Mouse (Mus musculus) layer of hippocampus, adult 2 months (tissue): ENCODE results near the gene Usp10. TPM values are rescaled to one million over a fixed set of nuclear protein-coding genes. Genes with fewer than 3 reads are reported as not detected.
A peak's percentile ranks its signal among the peaks of the same experiment; 100 is the strongest.

Experiments used
- DNase-seq, 2 experiments: peaks; one replicate each; pipeline ENCODE4 v3.0.0; 2022; ENCODE audit warnings: low spot score in 2 of 2
- H3K27ac ChIP-seq: fragments of 200-600 bp; 2 replicates; pipeline ENCODE4 v1.8.1; 2022
- H3K4me3 ChIP-seq: fragments of 200-600 bp; 2 replicates; pipeline ENCODE4 v1.8.1; 2022; ENCODE audit warnings: mild to moderate bottlenecking
- CTCF ChIP-seq: fragments of 200-600 bp; conservative IDR thresholded peaks from 2 replicates; pipeline ENCODE4 v1.8.1; 2022; ENCODE audit warnings: antibody characterized with exemption, mild to moderate bottlenecking, moderate library complexity
- long read RNA-seq, 2 experiments: library from polyadenylated mRNA; stranded (forward); transcript quantifications; one replicate each; pipeline ENCODE4 v2.0.0; 2021; ENCODE audit warnings: borderline mapping rate in 2 of 2
- total RNA-seq, 2 experiments: library from RNA; stranded (reverse); gene quantifications; 2 replicates each; pipeline ENCODE4 v1.2.3; 2021

The Usp10 gene
- total RNA-seq, result 10 to 100 TPM; 93.6 to 98.1 TPM
- long read RNA-seq, experiment 1, transcript Usp10-210 (14 exons, 3,726 nt), result major isoform, 17 of 45 reads
- long read RNA-seq, experiment 1, transcript Usp10-202 (14 exons, 3,274 nt), result minor isoform, 15 of 45 reads
- long read RNA-seq, experiment 1, partial matches to known transcripts, result 9 of 45 reads
- long read RNA-seq, experiment 1, other reads (novel, unspliced or antisense), result 4 of 45 reads
- long read RNA-seq, experiment 2, transcript Usp10-210 (14 exons, 3,726 nt), result major isoform, 30 of 80 reads
- long read RNA-seq, experiment 2, transcript Usp10-202 (14 exons, 3,274 nt), result minor isoform, 19 of 80 reads
- long read RNA-seq, experiment 2, partial matches to known transcripts, result 20 of 80 reads
- long read RNA-seq, experiment 2, other reads (novel, unspliced or antisense), result 10 of 80 reads

- DNase-seq, result no peak
- Histone ChIP-seq H3K4me3 (peak within 1 kb of the TSS; percentile 76), H3K27ac (peak within 1 kb of the TSS; percentile 96)
- TF ChIP-seq CTCF, result no peak
Measured at GRCm38 (mm10) chr8:119909944-119910546, at the start of gene Usp10. Gene Usp10, plus strand, starts transcription at chr8:119910360.

- no peak for TF ChIP-seq CTCF
- peak within 1 kb of the TSS; percentile 76 for H3K4me3 ChIP-seq
- H3K27ac ChIP-seq, result peak within 1 kb of the TSS; percentile 85
- DNase-seq, result peak; percentile 96
Measured at GRCm38 (mm10) chr8:119861706-119862389, 48.3 kb upstream of the Usp10 start, which contains the start of gene Klhl36. Gene Klhl36, plus strand, starts transcription at chr8:119862266.

DNA sequence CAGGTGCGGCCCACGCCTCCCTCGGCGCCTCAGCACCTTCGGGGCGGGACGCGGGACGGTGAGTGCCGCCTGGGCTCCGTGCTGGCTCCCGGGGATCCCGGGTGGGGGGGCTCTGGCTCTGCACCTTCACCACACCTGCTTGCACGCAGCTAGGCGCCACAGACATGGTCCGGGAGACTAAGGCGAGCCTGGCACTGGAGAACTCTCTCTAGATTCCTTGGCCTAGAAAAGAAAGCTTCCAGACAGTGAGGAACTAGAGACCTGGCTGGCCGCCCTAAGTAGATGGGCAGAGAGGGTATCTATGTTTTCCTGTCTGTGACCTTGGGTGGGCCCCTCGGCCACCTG is 47.8 kb upstream of the Usp10 start:
- TF ChIP-seq CTCF, result no peak
- Histone ChIP-seq H3K27ac (peak overlapping the region; percentile 85), H3K4me3 (peak overlapping the region; percentile 76)
- DNase-seq, result no peak

GRCm38 (mm10) chr8:119862749-119863148 is 47.4 kb upstream of the Usp10 start:
- TF ChIP-seq CTCF, result no peak
- peak overlapping the region; percentile 76 for H3K4me3 ChIP-seq
- H3K27ac ChIP-seq, result peak overlapping the region; percentile 85
- no peak for DNase-seq

- no peak for TF ChIP-seq CTCF
- Histone ChIP-seq H3K27ac (no peak overlapping the region), H3K4me3 (no peak overlapping the region)
- no peak for DNase-seq
Measured at GRCm38 (mm10) chr8:119869616-119870015, 40.5 kb upstream of the Usp10 start.

- no peak overlapping the region for H3K27ac ChIP-seq
- no peak for DNase-seq
- no peak for TF ChIP-seq CTCF
- H3K4me3 ChIP-seq, result no peak overlapping the region
Measured at GRCm38 (mm10) chr8:119873181-119873580, 37.0 kb upstream of the Usp10 start.

- no peak overlapping the region for H3K4me3 ChIP-seq
- no peak for DNase-seq
- TF ChIP-seq CTCF, result no peak
- no peak overlapping the region for H3K27ac ChIP-seq
Measured at GRCm38 (mm10) chr8:119881301-119881700, 28.9 kb upstream of the Usp10 start.

GRCm38 (mm10) chr8:119881917-119882316 is 28.2 kb upstream of the Usp10 start:
- DNase-seq, result no peak
- Histone ChIP-seq H3K4me3 (no peak overlapping the region), H3K27ac (no peak overlapping the region)
- no peak for TF ChIP-seq CTCF

GRCm38 (mm10) chr8:119883281-119883680 is 26.9 kb upstream of the Usp10 start:
- TF ChIP-seq CTCF, result no peak
- Histone ChIP-seq H3K27ac (no peak overlapping the region), H3K4me3 (no peak overlapping the region)
- DNase-seq, result no peak

DNA sequence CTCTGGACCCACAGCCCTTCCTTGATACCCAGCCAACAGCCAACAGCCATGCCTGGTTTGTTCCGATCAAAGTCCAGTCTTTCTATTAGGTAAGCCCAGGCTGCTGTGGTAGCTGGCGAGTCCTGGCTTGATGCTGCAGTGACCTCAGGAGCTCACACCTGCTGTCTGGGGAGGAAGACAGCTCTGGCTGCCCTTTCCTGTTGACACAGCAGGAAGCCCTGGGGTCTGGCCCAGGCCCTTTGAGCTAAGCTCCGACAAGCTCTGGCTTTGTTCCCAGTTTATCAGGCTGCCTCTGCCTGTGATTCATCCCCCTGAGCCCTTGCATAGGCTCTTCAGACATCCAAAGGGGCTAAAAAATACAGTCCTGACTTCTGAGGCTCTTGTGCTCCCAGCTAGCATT is 24.5 kb upstream of the Usp10 start:
- no peak overlapping the region for H3K27ac ChIP-seq
- no peak for TF ChIP-seq CTCF
- no peak for DNase-seq

DNA sequence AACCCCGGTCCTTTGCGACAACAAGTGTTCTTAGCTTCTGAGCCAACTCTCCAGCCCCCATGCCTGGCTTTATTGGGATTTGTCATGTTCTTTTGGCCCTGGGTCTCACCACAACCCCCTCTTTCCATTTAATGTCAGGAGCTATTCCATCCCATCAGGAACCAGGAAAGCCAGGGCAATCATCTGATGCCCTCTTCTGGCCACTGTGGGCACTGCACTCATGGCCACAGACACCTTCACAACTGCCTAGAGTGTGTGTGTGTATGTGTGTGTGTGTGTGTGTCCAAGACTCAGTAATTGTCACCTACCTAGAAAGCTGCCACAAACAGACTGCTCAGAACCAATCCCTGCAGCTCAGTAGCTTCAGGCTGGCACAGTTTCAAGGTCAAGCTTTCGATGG is 23.0 kb upstream of the Usp10 start:
- peak; percentile 73 for TF ChIP-seq CTCF
- DNase-seq, result no peak
- Histone ChIP-seq H3K4me3 (no peak overlapping the region), H3K27ac (no peak overlapping the region)

More for the DNA sequence above, 24.5 kb upstream of the Usp10 start:
- no peak overlapping the region for H3K4me3 ChIP-seq

GRCm38 (mm10) chr8:119888012-119888411 is 22.1 kb upstream of the Usp10 start:
- no peak for DNase-seq
- Histone ChIP-seq H3K27ac (no peak overlapping the region), H3K4me3 (no peak overlapping the region)
- TF ChIP-seq CTCF, result no peak

DNA sequence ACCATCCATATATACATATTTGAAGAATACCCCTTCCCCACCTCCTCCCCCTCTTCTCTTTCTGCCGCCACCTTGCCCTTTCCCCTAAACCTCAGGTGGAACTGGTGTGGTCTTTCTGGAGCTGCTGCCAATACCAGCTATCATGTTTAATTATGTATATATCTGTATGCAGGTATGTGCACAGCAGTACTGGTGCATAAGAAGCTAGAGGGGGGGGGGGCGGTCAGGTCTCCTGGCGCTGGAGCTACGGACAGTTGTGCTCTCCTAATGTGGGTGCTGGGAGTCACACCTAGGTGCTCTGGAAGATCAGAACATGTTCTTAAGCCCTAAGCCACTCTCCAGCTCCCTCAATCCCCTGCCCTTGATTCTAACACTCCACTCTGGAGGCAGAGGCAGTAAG is 13.1 kb upstream of the Usp10 start:
- TF ChIP-seq CTCF, result no peak
- no peak for DNase-seq
- no peak overlapping the region for H3K4me3 ChIP-seq
- H3K27ac ChIP-seq, result no peak overlapping the region
